Mouse (Mus musculus) gonadal fat pad, adult 2 months (tissue): Measurements from ENCODE around the gene Dpy19l3. TPM values are rescaled to one million over a fixed set of nuclear protein-coding genes. Genes with fewer than 3 reads are reported as not detected.

Experiments
- DNase-seq: peaks from one replicate; pipeline ENCODE4 v3.0.0-alpha.2; 2012; ENCODE audit warnings: low read depth
- polyA plus RNA-seq: library from polyadenylated mRNA; depleted of rRNA; stranded (reverse); fragments of >200 nt; gene quantifications from 2 replicates; pipeline ENCODE4 v1.2.3, GENCODE M21; 2012

The Dpy19l3 gene
- polyA plus RNA-seq, 1 experiment, result 7.9 TPM

DNA sequence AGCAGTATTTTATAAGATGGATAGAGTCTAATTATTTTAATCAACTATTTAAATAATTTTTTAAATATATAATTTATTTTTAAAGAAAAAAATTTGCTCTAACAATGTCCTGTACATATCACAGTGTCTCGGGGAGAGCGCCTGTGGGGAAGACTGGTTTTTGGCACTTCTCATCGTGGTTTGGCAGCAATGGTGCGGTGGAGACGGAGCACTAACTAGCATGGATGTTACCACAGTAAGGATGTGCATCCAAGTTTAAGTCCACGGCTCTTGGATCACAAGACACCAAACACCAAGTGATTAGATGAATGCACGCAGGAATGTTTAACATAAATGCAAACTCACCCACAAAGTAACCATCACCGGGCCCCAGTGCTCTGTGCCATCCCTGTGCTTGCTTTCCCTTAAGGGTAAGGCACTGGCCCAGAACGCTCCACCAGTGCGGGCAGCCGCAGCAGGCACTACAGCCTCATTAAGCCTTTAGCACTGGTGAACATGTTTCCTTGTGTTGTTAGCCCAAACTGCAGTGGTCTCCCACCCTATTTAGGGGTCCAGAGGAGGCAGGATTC is 65.4 kb downstream of the Dpy19l3 start:
- no peak for DNase-seq

DNA sequence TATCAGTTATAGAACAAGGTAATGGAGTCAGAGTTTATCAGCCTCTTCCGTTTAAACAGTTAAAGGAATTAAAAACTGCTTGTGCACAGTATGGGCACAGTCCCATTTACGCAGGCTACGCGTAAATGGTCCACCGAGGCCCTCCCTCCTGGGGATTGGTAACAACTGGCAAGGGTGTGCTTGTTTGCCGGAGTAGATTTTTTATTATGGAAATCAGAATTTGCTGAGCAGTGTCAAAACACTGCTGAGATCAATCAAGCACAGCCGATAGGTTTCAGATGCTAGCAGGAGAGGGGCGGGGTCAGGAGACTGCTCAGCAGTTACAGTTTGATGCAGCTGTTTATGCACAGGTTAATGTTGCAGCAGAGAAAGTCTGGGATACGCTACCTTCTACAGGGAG is 66.0 kb downstream of the Dpy19l3 start:
- no peak for DNase-seq

DNA sequence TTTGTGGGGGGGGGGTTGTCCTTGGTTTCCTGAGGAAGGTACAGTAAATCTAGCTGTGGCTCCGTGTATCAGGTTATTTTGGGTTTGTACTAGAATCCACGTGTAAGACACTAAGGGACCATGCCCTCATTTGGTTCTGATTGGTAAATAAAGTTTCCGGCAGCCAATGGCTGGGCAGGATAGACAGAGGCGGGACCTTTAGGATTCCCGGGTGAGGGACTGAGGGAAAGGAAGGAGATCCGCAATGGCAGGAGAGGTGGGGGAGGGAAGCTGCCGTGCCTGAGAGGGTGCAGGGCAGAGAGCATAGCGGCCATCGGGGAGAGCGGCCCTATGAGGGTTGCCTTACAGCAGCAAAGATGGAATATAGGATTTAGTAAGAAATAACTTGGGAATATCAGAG is 67.0 kb downstream of the Dpy19l3 start:
- no peak for DNase-seq

- DNase-seq, result no peak
Observed at GRCm38 (mm10) chr7:35686756-35687155, 67.5 kb downstream of the Dpy19l3 start.

DNA sequence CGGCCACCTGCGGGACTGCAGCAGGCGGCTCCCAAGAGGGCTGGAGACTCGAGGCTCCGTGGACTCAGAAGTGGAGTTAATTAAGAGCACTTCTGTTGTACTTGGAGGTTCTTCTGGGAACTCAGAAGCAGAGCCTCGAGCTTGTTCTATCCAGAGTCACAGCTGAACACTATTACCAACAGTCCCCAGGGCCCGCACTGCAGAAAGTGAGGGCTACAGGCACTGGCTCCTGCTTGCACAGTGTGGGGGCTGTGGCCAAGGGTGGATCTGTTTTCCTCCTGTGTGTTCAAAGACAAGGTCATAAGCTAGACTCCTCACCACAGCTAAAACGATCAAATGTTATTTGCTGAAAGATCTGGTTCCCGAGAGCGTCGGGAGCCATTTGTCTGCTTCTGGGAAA is 68.0 kb downstream of the Dpy19l3 start:
- DNase-seq, result no peak

DNA sequence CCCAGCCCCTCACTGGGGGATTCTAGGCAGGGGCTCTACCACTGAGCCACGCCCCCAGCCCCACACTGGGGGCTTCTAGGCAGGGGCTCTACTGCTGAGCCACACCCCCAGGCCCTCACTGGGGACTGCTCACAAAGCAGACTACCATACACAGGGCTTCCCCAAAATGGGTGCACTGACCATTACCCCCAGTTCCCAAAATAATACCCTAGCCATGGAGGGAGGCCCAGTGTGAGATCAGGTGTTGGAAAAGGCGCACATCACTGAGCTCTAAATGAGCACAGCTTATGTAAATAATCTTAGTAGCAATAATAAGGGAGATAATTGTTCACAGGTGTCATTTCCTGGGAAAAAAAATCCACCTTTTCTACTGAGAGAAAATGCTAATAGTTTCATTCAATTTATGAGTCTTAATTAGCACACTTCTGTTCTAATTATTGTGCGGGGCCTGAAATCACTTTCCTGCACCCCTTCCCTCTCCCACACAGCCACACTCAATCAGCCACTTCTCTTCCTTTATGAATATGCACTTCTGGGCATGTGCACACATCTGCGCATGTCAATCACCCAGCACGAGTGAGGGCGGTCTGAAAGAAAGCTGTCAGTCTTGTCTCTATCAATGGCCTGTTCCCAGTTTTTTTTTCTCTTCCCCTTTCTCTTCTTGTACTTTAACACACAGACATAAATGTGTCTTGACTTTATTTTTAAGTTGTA is 70.7 kb downstream of the Dpy19l3 start:
- DNase-seq, result no peak

DNA sequence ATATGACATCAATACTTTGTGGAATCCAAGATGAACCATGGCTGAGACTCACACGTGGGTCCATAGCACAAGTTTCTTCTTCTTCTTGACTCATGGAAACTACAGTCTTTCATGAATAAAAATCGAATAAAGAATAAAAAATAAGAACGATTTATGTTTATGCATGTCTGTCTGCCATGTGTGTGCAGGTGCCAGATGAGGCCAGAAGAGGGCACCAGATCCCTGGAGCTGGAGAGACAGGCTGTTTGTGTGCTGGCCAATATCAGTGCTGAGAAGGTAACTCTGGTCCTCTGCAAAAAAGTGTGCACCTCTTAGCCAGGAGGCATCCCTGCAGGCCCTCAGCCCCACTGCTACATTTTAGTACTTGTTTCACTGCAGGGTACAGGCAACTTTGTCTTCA is 72.7 kb downstream of the Dpy19l3 start:
- DNase-seq, result no peak

DNA sequence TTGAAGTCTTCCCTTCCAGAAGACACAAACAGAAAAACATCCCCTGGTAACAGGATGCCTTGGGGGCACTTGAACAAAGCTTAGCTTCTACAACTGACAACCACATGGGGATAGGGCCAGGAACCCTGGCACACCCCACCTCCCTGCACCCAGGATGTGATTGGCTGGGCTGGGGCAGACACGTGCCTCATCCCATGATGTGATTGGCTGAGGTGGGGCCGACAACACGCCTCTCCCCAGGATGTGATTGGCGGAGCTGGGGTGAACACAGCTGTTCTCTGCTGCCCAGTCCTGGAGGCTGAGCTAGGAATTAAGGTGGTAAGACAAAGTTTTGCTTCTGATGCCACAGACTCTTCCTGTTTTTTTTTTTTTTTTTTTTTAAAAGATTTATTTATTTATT is 75.3 kb downstream of the Dpy19l3 start:
- DNase-seq, result no peak

DNA sequence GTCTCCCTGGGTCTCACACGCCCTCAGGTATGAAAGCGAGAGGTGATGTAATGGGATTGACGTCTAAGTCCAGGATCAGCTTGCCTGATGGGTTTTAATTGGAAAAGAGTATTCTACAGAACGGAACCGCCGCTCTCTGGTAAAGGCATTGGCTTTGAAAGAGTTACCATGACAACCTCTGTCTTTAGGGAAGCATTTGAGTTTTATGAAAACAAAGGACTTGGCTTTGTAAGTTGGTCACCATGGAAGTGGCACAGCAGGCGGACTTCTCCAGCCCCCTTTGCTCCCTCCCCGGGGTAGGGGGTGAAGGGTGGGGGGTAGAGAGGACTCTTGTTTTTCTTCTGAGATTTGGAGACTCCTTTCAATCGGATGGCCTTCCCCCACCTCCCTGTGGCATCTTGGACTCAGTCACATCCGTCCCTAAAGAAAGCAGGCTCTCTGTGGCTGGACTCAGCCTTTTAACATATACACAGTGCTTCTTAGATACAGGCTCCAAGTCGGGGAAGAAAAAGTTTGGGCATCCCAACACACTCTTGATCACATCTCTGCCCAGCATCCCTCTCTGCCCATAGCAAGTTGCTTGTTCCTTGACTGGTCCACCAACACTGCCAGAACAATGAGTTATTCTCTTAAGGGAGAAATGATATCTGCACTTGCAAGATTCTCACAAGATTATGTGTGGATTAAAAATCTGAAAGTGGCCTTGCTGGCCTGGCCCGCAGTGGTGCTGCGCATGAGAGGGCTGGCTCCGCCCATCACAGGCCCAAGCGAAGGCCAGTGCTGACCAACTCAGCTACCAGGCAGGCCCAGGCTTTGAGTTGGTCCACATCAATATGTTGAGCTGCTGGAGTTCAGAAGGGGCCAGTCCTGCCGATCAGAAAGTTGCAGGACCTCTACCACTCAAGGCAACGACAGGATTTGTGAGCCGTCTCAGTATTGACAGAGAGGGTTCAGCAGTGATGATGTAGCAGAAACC is 85.9 kb downstream of the Dpy19l3 start:
- DNase-seq, result no peak

DNA sequence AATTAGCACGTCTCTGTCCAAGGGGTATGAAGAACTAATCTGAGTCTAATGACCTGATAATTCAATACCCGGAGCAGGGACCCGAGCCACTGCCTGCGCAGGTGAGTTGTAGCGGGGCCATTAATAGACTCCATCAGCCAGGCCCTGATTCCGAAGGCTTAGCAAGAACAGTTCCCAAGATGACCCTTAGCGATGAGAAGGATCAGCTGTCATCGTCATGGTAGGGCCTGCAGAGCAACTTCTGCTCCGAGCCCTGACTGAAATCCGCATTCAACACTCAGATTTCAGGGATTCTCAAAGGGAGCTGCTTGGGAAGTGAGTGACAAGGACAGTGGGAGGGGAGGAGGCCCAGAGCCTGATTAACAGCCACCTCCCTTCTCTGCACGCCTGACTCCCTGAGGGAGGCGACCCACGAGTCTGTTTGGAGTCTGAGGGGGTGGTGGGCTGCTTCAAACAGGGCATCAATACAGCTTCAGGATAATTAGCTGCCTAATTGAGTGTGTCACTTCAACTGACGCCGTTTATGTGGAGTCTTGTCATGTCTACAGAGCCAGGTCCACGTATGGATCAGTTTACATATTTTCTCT is 90.4 kb downstream of the Dpy19l3 start:
- no peak for DNase-seq

- no peak for DNase-seq
Observed at GRCm38 (mm10) chr7:35659173-35659572, 95.1 kb downstream of the Dpy19l3 start.

- DNase-seq, result no peak
Observed at GRCm38 (mm10) chr7:35657829-35658228, 96.4 kb downstream of the Dpy19l3 start.

- no peak for DNase-seq
Observed at GRCm38 (mm10) chr7:35651583-35652270, 102.5 kb downstream of the Dpy19l3 start.

- DNase-seq, result no peak
Observed at GRCm38 (mm10) chr7:35650716-35651410, 103.4 kb downstream of the Dpy19l3 start.

GRCm38 (mm10) chr7:35649071-35649470 is 105.2 kb downstream of the Dpy19l3 start:
- no peak for DNase-seq

- DNase-seq, result no peak
Observed at GRCm38 (mm10) chr7:35648239-35649069, 105.8 kb downstream of the Dpy19l3 start.

DNA sequence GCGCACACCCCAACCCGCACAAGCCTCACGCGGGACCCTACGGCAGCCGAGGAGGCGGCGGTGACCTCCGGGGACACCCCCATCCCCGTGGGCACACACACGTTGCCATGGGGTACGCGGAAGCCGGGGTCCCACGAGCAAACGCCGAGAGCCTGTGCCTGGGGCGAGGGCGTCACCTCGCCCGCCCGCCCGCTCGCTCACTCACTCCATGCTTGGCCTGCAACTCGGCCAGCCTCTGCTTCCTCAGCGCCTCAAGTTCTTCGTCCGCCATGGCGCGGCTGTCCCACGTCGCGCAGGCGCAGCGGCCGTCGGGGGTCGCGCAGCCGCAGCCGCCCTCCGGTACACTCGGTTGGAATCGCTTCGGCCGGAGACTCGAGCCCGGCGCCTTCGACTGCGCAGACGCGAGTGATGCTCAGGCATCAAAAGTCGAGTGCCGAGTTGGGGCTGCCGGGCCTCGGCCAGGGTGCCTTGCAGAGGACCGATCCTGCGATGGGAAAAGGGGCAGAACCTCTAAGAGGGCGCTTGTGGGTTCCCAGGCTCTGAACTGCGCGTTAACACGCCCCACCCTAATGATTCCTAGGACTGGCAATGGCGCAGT is 107.1 kb downstream of the Dpy19l3 start, which contains the start of gene Pdcd5:
Gene Pdcd5, minus strand, starts transcription at position 421 of the 598 bp plus-strand sequence.
- DNase-seq, result peak; percentile 36

DNA sequence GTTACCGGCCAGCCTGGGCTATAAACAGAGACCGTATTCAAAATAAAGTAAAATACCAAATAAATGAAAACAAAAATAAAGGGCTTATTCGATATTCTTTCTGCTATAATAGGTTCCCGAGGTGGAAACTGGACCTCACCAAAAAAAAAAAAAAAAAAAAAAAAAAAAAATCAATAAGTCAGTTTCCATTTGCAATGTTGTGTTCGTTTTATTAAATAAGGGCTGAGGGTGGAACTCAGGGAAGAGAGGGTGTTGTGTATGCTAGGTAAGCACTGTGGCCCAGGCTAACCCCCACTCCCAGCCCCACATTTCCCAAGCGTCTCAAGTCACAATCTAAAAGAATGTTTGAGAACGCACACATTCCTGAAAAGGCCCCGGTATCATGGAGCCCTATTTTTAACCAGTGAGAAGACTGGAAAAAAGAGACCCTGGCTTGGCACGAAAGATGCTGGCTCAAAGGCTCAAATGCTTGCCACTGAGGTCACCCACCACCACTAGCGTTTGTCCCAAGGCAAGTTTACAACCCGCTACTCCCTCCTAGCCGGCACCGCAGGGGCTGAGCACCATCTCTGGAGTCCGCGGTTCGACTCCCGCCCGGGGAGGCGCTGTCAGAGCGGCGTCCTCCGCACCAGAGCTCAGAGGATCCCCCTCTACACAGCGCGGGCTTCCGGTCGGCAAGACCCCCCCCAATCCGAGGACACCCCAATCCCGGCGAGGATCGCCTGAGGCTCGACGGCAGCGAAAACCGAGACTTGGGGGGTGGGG is 107.8 kb downstream of the Dpy19l3 start:
- DNase-seq, result no peak

- no peak for DNase-seq
Observed at GRCm38 (mm10) chr7:35640072-35640471, 114.2 kb downstream of the Dpy19l3 start.
